Mouse (Mus musculus): ENCODE results near the gene Tmem104.

Gene Tmem104

GRCm38 (mm10) chr11:115187224-115187639 is at the start of gene Tmem104:
TSS of gene Tmem104 (plus strand) at chr11:115187487.
- in situ Hi-C loops (cut with MseI, MboI), result no loop called here

- in situ Hi-C loops (cut with MseI, MboI), result loop anchor here in 1 of 2 experiments (25.0 kb wide), 1 partner anchor 151 kb away; the partner anchor contains the start of gene Cd300ld
Measured at GRCm38 (mm10) chr11:115138597-115139262, 48.6 kb upstream of the Tmem104 start.

- in situ Hi-C loops (cut with MseI, MboI), result loop anchor here in 1 of 2 experiments (25.0 kb wide), 1 partner anchor 155 kb away; the partner anchor contains the start of gene Cd300ld
Measured at GRCm38 (mm10) chr11:115141970-115142369, 45.3 kb upstream of the Tmem104 start.

- in situ Hi-C loops (cut with MseI, MboI), result loop anchor here in 1 of 2 experiments (25.0 kb wide), 1 partner anchor 161 kb away; the partner anchor contains the start of gene Cd300ld
Measured at GRCm38 (mm10) chr11:115147813-115148212, 39.5 kb upstream of the Tmem104 start.

GRCm38 (mm10) chr11:115150741-115151254 is 36.5 kb upstream of the Tmem104 start:
- in situ Hi-C loops (cut with MseI, MboI), result loop anchor here (5.0 kb wide), 2 partner anchors 58 to 68 kb away; partner anchors contain the start of gene Rab37 (in 1 of the 2)

- in situ Hi-C loops (cut with MseI, MboI), result loop anchor here (5.0 kb wide), 2 partner anchors 60 to 70 kb away; partner anchors contain the start of gene Rab37 (in 1 of the 2)
Measured at GRCm38 (mm10) chr11:115151755-115152429, 35.4 kb upstream of the Tmem104 start.

DNA sequence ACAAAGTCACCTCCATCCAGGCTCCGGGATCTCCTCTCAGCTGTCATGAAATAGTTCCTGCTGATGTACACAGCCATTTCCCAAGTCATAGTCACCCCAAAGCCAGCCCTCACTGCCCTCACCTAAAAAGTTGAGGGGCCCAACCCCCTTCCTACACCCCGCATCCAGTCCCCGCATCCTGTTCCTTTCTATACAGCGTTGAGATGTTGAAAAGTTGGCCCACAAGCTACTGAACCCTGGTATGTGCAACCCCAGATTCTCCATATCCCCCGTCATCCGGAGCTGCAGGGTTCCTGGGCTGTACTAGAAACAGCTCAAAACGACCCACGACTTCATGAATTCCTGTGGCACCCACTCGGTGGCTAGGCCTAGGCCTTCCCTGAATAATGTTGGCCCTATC is 34.2 kb upstream of the Tmem104 start:
- in situ Hi-C loops (cut with MseI, MboI), result loop anchor here (5.0 kb wide), 2 partner anchors 61 to 71 kb away; partner anchors contain the start of gene Rab37 (in 1 of the 2)

GRCm38 (mm10) chr11:115153699-115154292 is 33.5 kb upstream of the Tmem104 start:
- in situ Hi-C loops (cut with MseI, MboI), result loop anchor here (5.0 kb wide), 2 partner anchors 61 to 71 kb away; partner anchors contain the start of gene Rab37 (in 1 of the 2)

GRCm38 (mm10) chr11:115155053-115155634 is 32.1 kb upstream of the Tmem104 start:
- in situ Hi-C loops (cut with MseI, MboI), result no loop called here

DNA sequence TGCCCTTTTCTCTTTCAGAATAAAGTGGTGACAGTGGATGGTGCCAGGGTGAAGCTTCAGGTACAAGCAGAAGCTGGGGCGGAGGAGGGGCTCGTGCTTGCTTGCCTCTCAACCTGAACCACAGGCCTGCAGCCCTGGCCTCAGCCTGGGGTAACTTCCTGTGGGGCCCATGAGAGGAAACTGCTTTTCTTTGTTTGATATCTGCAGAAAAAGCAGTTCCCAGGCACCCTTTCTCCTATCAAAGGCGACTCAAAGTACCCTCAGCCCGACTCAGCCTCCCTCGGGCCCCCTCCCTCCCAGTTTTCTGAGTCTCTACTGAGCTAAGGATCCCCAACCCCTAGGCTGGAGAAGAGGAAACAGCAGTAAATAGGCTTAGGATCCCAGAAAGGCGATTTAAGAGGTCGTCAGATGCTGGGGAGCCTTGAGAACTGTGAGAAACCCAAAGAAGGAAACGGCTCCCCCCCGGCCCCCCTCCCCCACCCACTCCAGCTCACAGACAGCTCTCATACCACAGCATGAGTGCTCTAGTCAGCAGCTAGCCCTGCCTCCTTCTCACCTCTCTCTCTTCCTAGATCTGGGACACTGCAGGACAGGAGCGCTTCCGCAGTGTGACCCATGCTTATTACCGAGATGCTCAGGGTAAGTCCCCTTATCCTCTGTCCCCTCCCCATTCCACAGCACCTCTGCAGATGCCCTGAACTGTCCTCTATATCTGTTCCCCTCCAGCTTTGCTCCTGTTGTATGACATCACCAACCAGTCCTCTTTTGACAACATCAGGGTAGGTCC is 29.2 kb upstream of the Tmem104 start:
- in situ Hi-C loops (cut with MseI, MboI), result no loop called here

DNA sequence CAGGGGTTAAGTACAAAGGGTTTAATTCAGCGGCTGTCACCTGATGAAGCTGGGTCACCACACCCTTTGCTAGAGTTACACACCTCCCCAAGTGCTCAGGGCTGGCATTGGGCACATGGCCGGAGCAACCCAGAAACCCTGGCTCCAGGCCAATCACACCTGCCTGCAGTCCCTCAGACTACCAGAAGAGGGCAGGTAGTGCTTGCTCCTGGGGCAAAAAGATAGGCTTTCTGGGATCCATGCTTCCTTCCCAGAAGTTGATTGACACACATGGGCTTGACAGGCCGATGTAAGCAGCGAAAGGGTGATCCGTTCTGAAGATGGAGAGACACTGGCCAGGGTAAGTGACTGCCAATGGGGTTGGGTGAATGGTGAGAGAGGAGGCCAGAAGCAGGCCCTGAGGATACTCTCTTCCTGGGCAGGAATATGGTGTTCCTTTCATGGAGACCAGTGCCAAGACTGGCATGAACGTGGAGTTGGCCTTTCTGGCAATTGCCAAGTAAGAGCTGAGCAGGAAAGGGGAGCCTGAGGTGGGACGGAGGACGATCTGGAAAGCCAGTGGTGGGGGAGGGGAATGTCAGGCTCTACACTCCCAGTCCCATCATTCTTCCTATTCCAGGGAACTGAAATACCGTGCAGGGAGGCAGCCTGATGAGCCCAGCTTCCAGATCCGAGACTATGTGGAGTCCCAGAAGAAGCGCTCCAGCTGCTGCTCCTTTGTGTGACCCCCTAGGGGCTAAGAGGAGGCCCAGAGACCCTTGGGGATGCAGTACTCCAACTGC is 27.1 kb upstream of the Tmem104 start:
- in situ Hi-C loops (cut with MseI, MboI), result loop anchor here in 1 of 2 experiments (5.0 kb wide), 1 partner anchor 102 kb away; no protein-coding TSS in a partner anchor

DNA sequence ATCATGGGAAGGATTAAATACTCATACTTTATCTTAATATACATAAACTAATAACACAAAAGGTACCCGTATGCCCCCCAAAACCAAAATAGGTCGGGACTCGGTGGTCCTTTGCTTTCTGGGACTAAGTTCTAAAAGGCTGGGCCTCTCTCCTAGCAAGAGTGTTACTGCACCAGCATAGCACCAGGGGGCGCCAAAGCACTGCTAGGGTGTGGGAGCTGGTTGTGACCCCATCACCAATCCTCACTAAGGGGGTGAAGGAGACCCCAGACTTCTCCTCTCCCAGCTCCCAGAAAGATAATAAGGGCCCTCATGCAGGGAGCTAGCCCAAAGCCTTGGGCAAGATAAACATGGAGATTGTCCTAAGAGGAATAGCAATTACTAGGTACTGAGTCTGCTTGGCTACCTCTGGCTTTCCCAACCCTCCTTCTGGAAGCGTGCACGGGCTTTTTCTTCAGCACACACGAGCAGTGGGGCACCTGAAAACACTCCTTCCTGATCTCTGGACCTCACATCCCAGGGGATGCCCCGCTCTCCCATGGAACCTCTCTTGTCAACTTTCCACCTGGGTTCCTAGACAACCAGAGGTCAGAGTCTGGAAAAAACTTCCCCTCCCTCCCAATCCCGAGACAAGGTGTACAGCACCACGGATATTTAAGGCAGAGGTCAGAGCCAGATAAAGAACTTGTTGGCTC is 26.3 kb upstream of the Tmem104 start:
- in situ Hi-C loops (cut with MseI, MboI), result loop anchor here in 1 of 2 experiments (5.0 kb wide), 1 partner anchor 101 kb away; no protein-coding TSS in a partner anchor

- in situ Hi-C loops (cut with MseI, MboI), result loop anchor here in 1 of 2 experiments (5.0 kb wide), 1 partner anchor 101 kb away; no protein-coding TSS in a partner anchor
Measured at GRCm38 (mm10) chr11:115161578-115162204, 25.6 kb upstream of the Tmem104 start.

DNA sequence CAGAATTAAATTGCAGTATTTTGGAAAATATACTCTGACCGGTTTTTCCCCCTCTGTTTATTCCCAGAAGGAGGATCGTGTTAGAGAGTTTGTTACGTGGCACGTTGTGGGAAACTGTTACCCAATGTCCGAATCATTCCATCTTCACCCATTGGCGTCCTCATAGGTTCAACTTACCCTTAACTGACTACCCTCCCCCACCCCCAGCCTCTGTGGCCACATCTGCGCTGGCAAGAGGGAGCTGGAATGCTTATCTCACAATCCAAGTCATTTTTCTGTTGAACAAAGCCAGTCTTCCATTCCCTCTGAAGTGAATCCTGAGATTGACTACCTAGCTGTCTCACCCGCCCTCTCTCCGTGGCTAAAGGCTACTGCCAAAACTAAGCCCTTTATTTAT is 25.1 kb upstream of the Tmem104 start:
- in situ Hi-C loops (cut with MseI, MboI), result loop anchor here in 1 of 2 experiments (5.0 kb wide), 1 partner anchor 100 kb away; no protein-coding TSS in a partner anchor

DNA sequence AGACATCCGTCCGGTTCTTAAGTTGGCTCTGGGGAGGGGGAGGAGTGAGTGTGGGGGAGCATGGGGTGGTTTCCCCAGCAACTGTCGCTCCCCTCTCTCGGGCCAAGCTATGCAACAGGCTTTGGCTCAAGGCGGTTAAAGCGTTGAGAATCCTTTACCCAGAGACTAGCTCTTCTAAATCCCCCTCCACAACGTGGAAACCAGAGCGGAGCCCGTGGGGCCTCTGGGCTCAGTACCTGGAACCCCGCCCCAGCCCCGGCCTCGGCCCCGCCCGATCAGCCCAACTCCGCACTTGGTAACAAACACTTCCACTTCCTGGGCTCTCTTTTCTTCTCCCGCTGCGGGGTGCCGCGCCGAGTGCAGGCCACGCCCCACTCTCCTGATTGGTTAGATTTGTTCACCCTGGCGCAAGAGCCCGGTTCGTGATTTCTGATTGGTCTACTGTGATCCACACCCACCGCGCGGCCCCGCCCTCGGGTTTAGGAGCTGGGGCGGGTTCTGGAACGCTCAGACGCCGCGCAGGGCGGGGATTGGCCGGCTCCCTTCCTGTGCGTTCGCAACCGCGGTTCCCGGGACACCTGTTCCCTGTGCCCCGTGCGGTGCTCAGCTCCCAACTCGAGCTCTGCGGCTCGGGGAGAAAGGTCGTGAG is 24.3 kb upstream of the Tmem104 start, which contains the start of gene Slc9a3r1:
Gene Slc9a3r1, plus strand, starts transcription at position 510 of the 649 bp plus-strand sequence.
- in situ Hi-C loops (cut with MseI, MboI), result loop anchor here in 1 of 2 experiments (5.0 kb wide), 1 partner anchor 99 kb away; no protein-coding TSS in a partner anchor

DNA sequence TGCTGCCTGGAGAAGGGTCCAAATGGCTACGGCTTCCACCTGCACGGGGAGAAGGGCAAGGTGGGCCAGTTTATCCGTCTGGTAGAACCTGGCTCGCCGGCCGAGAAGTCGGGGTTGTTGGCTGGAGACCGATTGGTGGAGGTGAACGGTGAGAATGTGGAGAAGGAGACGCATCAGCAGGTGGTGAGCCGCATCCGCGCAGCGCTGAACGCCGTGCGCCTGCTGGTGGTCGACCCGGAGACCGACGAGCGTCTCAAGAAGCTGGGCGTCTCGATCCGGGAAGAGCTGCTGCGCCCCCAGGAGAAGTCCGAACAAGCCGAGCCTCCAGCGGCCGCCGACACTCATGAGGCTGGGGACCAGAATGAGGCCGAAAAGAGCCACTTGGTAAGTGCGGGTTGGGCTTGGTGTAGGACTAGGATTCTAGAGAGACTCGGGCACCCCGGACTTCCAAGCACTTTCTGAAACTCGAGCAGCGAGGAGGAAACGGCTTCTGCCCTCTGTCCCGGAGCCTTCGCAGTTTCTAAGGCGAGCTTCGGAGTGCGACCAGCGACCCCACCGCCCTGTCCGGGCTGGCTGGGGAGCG is 23.6 kb upstream of the Tmem104 start:
- in situ Hi-C loops (cut with MseI, MboI), result loop anchor here in 1 of 2 experiments (5.0 kb wide), 1 partner anchor 99 kb away; no protein-coding TSS in a partner anchor
